In genomic region chr14:25493301-25494241, GRCm38 (mm10) we compare ENCODE assay signal across 9 mouse cellular contexts. TPM values are rescaled to one million over a fixed set of nuclear protein-coding genes. Genes with fewer than 3 reads are reported as not detected.
A peak's percentile ranks its signal among the peaks of the same experiment; 100 is the strongest.
DNase-seq lines count a peak whose midpoint lies in the region; ATAC-seq and TF ChIP-seq lines count a peak whose summit lies in the region.
"Had no signal": no experiment of that assay in that cellular context is flagged by ENCODE, and none has a peak within 500 bp of the region (broad histone marks: within the 10 kb centered on the region; RNA-seq: fewer than 3 reads in every experiment).

No protein-coding gene starts in this region.

- H3K9me3 ChIP-seq in embryonic facial prominence, embryonic 14.5 days (ENCODE audit: control insufficient read depth, low read length) = no peaks in the 10 kb centered on the region
- no peaks in the 10 kb centered on the region for H3K9me3 ChIP-seq in stomach, postnatal 0 days (ENCODE audit: control insufficient read depth, low read length)
- H3K9me3 ChIP-seq: embryonic facial prominence, embryonic 15.5 days had no signal

- H3K4me1 ChIP-seq in embryonic facial prominence, embryonic 14.5 days (ENCODE audit: control insufficient read depth, insufficient read depth, low read length) = peaks cover 53% of the 10 kb centered on the region
- peaks cover 24% of the 10 kb centered on the region for H3K4me1 ChIP-seq in stomach, postnatal 0 days (replicated peaks; ENCODE audit: control insufficient read depth, insufficient read depth)

- no peak for TF ChIP-seq EP300 in stomach, postnatal 0 days (optimal IDR thresholded peaks at IDR 0.05)

- no peak overlapping the region for H3K4me2 ChIP-seq in embryonic facial prominence, embryonic 14.5 days (ENCODE audit: low read depth, low read length)
- H3K4me2 ChIP-seq in stomach, postnatal 0 days (replicated peaks; ENCODE audit: low read depth) = no peak overlapping the region
- H3K4me2 ChIP-seq: embryonic facial prominence, embryonic 15.5 days had no signal

- WGBS in embryonic facial prominence, embryonic 14.5 days = 66% methylated on average over 19 of the region's 22 CpGs
- WGBS in macrophage (ENCODE audit: missing documents) = 38% methylated on average over 20 of the region's 22 CpGs
- WGBS in stomach, postnatal 0 days = 50% methylated on average over 22 of the region's 22 CpGs

- no peaks in the 10 kb centered on the region for H3K36me3 ChIP-seq in embryonic facial prominence, embryonic 14.5 days (ENCODE audit: control insufficient read depth, insufficient read depth, low read length)
- H3K36me3 ChIP-seq in macrophage (ENCODE audit: inconsistent target) = no peaks in the 10 kb centered on the region
- H3K36me3 ChIP-seq in stomach, postnatal 0 days (ENCODE audit: control insufficient read depth, insufficient read depth, low read length) = no peaks in the 10 kb centered on the region
- H3K36me3 ChIP-seq: embryonic facial prominence, embryonic 15.5 days had no signal

- 0 out of 2 replicates have a peak overlapping the region, but pooled peaks have one; percentile 6 for H3K9ac ChIP-seq in embryonic facial prominence, embryonic 14.5 days (ENCODE audit: low read depth, low read length)
- no peak overlapping the region for H3K9ac ChIP-seq in stomach, postnatal 0 days (ENCODE audit: low read length)
- H3K9ac ChIP-seq: embryonic facial prominence, embryonic 15.5 days had no signal

- peak; percentile 64 to 68 for DNase-seq in cerebellum, adult 18-20 months
- DNase-seq in cerebellum, adult 8-10 months = no peak
- peak; percentile 50 for DNase-seq in 3134 (ENCODE audit: extremely low read depth, insufficient read length, low spot score)
- DNase-seq in embryonic facial prominence, embryonic 14.5 days (ENCODE audit: low spot score) = no peak
- peak; percentile 79 for DNase-seq in kidney, adult 18-20 months
- DNase-seq in stomach, postnatal 0 days (ENCODE audit: low spot score) = no peak
- no peak for DNase-seq in urinary bladder, adult 2 months (ENCODE audit: low spot score)

- H3K79me2 ChIP-seq in macrophage (ENCODE audit: inconsistent target) = peaks cover 100% of the 10 kb centered on the region

- no peak overlapping the region for H3K27ac ChIP-seq in embryonic facial prominence, embryonic 14.5 days (replicated peaks; ENCODE audit: low read depth, low read length)
- H3K27ac ChIP-seq in macrophage = peak overlapping the region; percentile 57
- H3K27ac ChIP-seq in stomach, postnatal 0 days (replicated peaks) = peak overlapping the region; percentile 30; the same call in 1 of the 2 replicates
- H3K27ac ChIP-seq: embryonic facial prominence, embryonic 15.5 days had no signal

- ATAC-seq in embryonic facial prominence, embryonic 14.5 days (ENCODE audit: low read depth) = no peak; the same call in 1 of the 2 replicates
- 0 out of 2 replicates have a peak, but pooled peaks have one; percentile 18 for ATAC-seq in stomach, postnatal 0 days (ENCODE audit: low FRiP score, low TSS enrichment)

- TF ChIP-seq CTCF in stomach, postnatal 0 days (IDR thresholded peaks at IDR 0.05; ENCODE audit: low read depth) = no peak

- H3K27me3 ChIP-seq in embryonic facial prominence, embryonic 14.5 days (replicated peaks; ENCODE audit: control insufficient read depth, insufficient read depth, low read length) = no peaks in the 10 kb centered on the region
- H3K27me3 ChIP-seq in stomach, postnatal 0 days (ENCODE audit: control insufficient read depth, insufficient read depth, low read length) = no peaks in the 10 kb centered on the region
- H3K27me3 ChIP-seq: embryonic facial prominence, embryonic 15.5 days had no signal

- H3K4me3 ChIP-seq in embryonic facial prominence, embryonic 14.5 days (ENCODE audit: low read depth, low read length) = no peak overlapping the region
- H3K4me3 ChIP-seq in macrophage (ENCODE audit: inconsistent target) = no peak overlapping the region
- H3K4me3 ChIP-seq in stomach, postnatal 0 days (ENCODE audit: low read depth, low read length) = no peak overlapping the region
- H3K4me3 ChIP-seq: embryonic facial prominence, embryonic 15.5 days had no signal

RNA-seq across cellular contexts. Expression of gene Zmiz1, which starts 34.6 kb away (rescaled TPM):
- polyA plus RNA-seq in embryonic facial prominence, embryonic 14.5 days (2014; fragmentation: Nextera tagmentation; extraction: Ambion mirVana) = 31.3 and 36.6 TPM in 2 replicates
- total RNA-seq in macrophage (2018; cell fraction: chromatin; rRNA removed) = 100 to 1,000 TPM; 201 to 426 (median 339) TPM
- total RNA-seq in macrophage (2018; cell fraction: cytosol; rRNA removed) = 100 to 1,000 TPM; 130 to 224 (median 189) TPM
- 100 to 1,000 TPM; 176 to 364 (median 261) TPM for total RNA-seq in macrophage (2018; cell fraction: nucleus; rRNA removed)
- 74.5 to 135 TPM (median 101 TPM) in 3 replicates for polyA plus RNA-seq in macrophage (2018)
- polyA plus RNA-seq in stomach, postnatal 0 days (2015; fragmentation: Nextera tagmentation; extraction: Ambion mirVana) = 13.0 and 13.8 TPM in 2 replicates
- polyA plus RNA-seq in urinary bladder, adult 2 months (2012; rRNA removed) = 15.3 and 31.4 TPM in 2 replicates

Comparison
In these comparisons a context has a peak if more than half of its experiments do, and no peak if none do; other contexts are left out.
1. DNase-seq: peak in cerebellum, adult 18-20 months (2 of 2), 3134 (single experiment) and kidney, adult 18-20 months (single experiment); none in cerebellum, adult 8-10 months (single experiment), embryonic facial prominence, embryonic 14.5 days (single experiment), stomach, postnatal 0 days (single experiment) and urinary bladder, adult 2 months (single experiment).